Mouse (Mus musculus): ENCODE measurements around the gene Smim13. TPM values are rescaled to one million over a fixed set of nuclear protein-coding genes. Genes with fewer than 3 reads are reported as not detected.
A peak's percentile ranks its signal among the peaks of the same experiment; 100 is the strongest.
"Not testable (repeated sequence)": the region's sequence is repeated elsewhere in the genome, so short reads cannot be mapped to it uniquely, and the experiment has no call there.

The Smim13 gene
- 15.3 and 18.7 TPM in 2 replicates for polyA plus RNA-seq (2016; fragmentation: Nextera tagmentation; extraction: Ambion mirVana)

DNA sequence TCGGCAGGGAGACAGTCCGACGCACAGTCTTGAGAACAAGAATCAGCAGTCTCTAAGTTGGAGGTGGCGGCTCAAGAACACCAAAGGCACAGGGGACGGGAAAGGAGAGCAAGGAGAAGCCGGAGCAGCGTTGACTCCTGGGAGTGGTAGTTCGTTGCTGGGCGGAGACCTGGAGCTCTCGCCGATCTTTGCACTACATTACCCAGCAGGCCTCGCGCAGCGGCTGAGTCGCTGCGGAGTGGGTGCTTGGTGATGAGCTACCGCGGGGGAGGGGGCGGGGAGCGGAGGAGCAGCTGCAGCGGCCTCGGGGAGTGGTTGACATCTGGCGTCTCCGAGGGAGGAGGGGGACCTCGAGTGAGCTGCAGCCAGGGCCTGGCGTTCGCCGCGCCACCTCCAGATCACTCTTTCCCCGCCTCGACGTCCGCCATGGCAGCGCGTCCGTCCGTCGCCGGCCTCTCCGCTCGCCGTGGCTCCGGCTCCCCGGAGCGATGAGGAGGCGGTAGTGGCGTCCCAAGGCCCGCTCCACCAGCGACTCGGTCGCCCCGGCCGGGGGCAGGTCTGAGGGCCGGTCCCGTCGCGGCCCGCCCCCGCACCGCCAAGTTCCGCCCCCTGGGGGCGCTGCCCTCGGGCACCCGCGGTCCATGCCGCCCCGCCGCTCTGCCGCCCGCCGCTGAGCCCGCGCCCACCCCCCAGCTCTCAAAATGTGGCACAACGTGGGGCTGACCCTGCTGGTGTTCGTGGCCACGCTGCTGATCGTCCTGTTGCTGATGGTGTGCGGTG is at the start of gene Smim13:
TSS of gene Smim13 (plus strand) at position 307 of the 780 bp plus-strand sequence.
- Histone ChIP-seq H3K4me1 (replicated peaks) (0 out of 2 replicates have a peak, but pooled peaks cover 6% of the 10 kb centered on the region), H3K9ac (replicated peaks) (peak within 1 kb of the TSS; percentile 83), H3K36me3 (no peaks in the 10 kb centered on the region; the same call in 1 of the 2 replicates), H3K27me3 (no peaks in the 10 kb centered on the region), H3K4me3 (replicated peaks) (peak within 1 kb of the TSS; percentile 79), H3K27ac (peak within 1 kb of the TSS; percentile 91), H3K9me3 (no peaks in the 10 kb centered on the region), H3K4me2 (peak within 1 kb of the TSS; percentile 71)
- ATAC-seq (ENCODE audit: insufficient number of reproducible peaks, insufficient read depth, low FRiP score, low TSS enrichment, low read depth), result peak; percentile 97
- WGBS, result under 1% methylated on average over 66 of the region's 78 CpGs

DNA sequence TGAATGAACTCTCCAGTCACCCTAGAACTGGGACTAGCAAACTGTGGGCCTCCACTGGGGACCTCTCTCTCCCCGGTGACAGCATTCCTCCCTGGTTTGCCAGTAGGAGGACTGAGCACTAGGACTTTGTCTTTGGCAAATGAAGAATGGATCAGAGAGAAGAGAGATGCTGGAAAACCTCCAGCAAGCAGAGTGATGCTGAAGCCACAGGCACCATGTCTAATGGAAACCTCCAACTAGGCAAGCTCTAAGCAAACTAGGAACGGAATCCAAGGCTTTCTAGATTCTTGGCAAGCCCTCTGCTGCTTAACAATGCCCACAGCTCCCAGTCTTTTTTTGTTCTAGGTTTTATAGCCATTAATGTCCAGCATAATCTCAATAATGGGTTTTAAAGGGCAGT is 48.8 kb upstream of the Smim13 start:
- Histone ChIP-seq H3K9ac (replicated peaks) (no peak overlapping the region), H3K4me3 (replicated peaks) (no peak overlapping the region), H3K27ac (no peak overlapping the region), H3K36me3 (no peaks in the 10 kb centered on the region), H3K4me1 (replicated peaks) (peaks cover 21% of the 10 kb centered on the region), H3K4me2 (no peak overlapping the region), H3K9me3 (no peaks in the 10 kb centered on the region), H3K27me3 (0 out of 2 replicates have a peak, but pooled peaks cover 5% of the 10 kb centered on the region)
- WGBS, result 80% methylated on average over 2 of the region's 2 CpGs
- ATAC-seq (ENCODE audit: insufficient number of reproducible peaks, insufficient read depth, low FRiP score, low TSS enrichment, low read depth), result no peak

DNA sequence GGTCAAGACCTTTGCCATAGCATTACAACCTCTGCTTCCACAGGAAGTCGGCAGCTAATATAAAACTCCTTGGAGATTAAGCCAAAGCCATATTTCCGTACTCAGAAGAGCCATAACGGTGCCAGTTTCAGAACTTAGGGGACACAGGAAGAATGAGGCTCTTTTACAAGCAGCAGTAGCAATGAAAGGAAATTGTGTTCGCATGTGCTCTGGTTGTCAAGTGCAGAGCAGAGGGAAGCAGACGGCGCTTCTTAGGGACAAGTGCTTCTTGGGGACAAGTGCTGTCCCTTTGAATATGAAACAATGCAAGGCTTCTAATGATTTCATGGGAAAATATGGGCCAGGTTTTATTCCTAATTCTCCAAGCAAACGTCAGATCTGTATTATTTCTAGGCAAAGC is 46.4 kb upstream of the Smim13 start:
- peaks cover 10% of the 10 kb centered on the region; the same call in 1 of the 2 replicates for H3K27me3 ChIP-seq
- H3K4me1 ChIP-seq (replicated peaks), result peaks cover 21% of the 10 kb centered on the region
- no peak overlapping the region for H3K27ac ChIP-seq
- H3K9ac ChIP-seq (replicated peaks), result no peak overlapping the region
- no peak overlapping the region for H3K4me3 ChIP-seq (replicated peaks)
- H3K4me2 ChIP-seq, result no peak overlapping the region
- H3K9me3 ChIP-seq, result no peaks in the 10 kb centered on the region
- 28% methylated on average over 7 of the region's 7 CpGs for WGBS
- H3K36me3 ChIP-seq, result no peaks in the 10 kb centered on the region
- ATAC-seq (ENCODE audit: insufficient number of reproducible peaks, insufficient read depth, low FRiP score, low TSS enrichment, low read depth), result no peak

DNA sequence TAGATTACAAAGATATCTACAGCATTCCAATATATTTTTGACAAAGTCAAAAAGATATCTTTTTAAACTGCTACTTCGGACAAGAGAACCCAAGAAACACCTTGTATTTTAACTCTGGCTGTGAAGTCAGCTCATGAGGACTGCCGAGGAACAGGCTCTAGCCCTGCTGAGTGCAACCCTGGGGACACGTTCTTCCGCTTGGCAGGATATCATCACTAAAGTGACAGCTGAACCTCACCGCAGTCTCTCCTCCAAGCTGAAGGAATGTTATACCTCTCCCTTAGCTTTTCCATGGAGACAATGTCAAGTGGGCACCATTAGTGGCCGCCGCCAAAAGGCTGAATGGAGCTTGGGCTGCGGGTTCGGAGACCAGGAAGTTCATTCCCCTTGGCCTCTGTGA is 46.0 kb upstream of the Smim13 start:
- no peak overlapping the region for H3K27ac ChIP-seq
- H3K27me3 ChIP-seq, result peaks cover 10% of the 10 kb centered on the region; the same call in 1 of the 2 replicates
- no peak overlapping the region for H3K4me2 ChIP-seq
- H3K9ac ChIP-seq (replicated peaks), result no peak overlapping the region
- no peaks in the 10 kb centered on the region for H3K9me3 ChIP-seq
- peaks cover 21% of the 10 kb centered on the region for H3K4me1 ChIP-seq (replicated peaks)
- WGBS, result 75% methylated on average over 9 of the region's 9 CpGs
- no peaks in the 10 kb centered on the region for H3K36me3 ChIP-seq
- H3K4me3 ChIP-seq (replicated peaks), result no peak overlapping the region
- ATAC-seq (ENCODE audit: insufficient number of reproducible peaks, insufficient read depth, low FRiP score, low TSS enrichment, low read depth), result no peak

DNA sequence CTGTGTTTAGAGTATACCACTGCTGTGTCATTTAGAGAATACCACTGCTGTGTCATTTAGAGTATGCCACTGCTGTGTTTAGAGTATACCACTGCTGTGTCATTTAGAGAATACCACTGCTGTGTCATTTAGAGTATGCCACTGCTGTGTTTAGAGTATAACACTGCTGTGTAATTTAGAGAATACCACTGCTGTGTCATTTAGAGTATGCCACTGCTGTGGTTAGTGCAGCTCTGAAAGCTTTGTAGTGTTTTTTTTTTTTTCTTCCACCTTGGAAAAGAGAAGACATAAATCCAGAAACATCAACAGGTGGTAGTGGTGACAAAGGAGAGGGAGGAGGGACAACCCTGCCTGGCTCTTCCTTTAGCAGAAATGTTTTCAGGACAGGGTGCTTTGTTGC is 44.1 kb upstream of the Smim13 start:
- not testable (repeated sequence) for H3K9me3 ChIP-seq; ATAC-seq (ENCODE audit: insufficient number of reproducible peaks, insufficient read depth, low FRiP score, low TSS enrichment, low read depth); H3K36me3 ChIP-seq

DNA sequence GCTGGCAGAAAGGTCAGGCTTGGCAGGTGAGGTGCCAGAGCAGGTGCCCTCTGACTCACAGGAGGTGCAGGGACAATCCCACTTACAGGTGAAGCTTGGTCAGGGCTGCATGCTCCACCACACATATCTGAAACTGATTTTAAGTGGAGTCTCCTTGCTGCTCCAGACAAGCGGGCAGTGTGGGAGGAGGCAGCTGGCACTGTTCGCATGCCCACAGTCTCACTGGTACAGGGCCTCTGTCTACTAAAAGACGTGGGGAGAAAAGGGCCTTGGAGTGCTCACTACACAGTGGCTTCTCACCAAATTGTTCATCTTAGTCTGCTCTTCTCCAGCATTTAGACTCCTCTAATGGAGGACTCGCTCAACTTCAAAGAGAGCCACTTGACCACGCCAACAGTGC is 43.4 kb upstream of the Smim13 start:
- 90% methylated on average over 5 of the region's 5 CpGs for WGBS
- Histone ChIP-seq H3K36me3 (no peaks in the 10 kb centered on the region), H3K4me3 (replicated peaks) (no peak overlapping the region), H3K9ac (replicated peaks) (no peak overlapping the region), H3K27me3 (peaks cover 5% of the 10 kb centered on the region; the same call in 1 of the 2 replicates), H3K27ac (no peak overlapping the region), H3K9me3 (no peaks in the 10 kb centered on the region), H3K4me1 (replicated peaks) (peaks cover 21% of the 10 kb centered on the region), H3K4me2 (no peak overlapping the region)
- ATAC-seq (ENCODE audit: insufficient number of reproducible peaks, insufficient read depth, low FRiP score, low TSS enrichment, low read depth), result no peak

More for the DNA sequence above, 44.1 kb upstream of the Smim13 start:
- H3K4me3 ChIP-seq (replicated peaks); H3K27ac ChIP-seq; H3K27me3 ChIP-seq; H3K9ac ChIP-seq (replicated peaks); H3K4me2 ChIP-seq: not testable (repeated sequence)
- peaks cover 21% of the 10 kb centered on the region for H3K4me1 ChIP-seq (replicated peaks)

DNA sequence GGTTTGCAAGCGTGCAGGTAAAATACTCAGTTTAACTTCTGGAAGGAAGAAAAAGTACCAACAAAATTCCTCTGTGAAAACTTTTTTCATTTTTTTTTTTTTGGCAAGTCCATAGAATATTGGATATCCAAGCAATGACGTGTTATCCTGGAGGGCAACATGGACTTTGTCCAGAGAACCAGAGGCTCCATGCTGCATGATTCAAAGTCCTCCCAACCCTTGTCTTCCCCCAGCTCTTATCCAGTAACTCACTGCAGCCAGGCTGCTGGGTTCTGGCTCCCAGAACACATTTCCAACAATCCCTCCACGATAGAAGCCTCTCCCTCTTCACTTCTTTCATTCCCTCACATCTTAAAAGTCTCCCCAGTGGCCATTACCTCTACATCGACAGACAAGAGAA is 38.4 kb upstream of the Smim13 start:
- Histone ChIP-seq H3K4me2 (no peak overlapping the region), H3K9me3 (no peaks in the 10 kb centered on the region)
- WGBS, result 72% methylated on average over 4 of the region's 4 CpGs

DNA sequence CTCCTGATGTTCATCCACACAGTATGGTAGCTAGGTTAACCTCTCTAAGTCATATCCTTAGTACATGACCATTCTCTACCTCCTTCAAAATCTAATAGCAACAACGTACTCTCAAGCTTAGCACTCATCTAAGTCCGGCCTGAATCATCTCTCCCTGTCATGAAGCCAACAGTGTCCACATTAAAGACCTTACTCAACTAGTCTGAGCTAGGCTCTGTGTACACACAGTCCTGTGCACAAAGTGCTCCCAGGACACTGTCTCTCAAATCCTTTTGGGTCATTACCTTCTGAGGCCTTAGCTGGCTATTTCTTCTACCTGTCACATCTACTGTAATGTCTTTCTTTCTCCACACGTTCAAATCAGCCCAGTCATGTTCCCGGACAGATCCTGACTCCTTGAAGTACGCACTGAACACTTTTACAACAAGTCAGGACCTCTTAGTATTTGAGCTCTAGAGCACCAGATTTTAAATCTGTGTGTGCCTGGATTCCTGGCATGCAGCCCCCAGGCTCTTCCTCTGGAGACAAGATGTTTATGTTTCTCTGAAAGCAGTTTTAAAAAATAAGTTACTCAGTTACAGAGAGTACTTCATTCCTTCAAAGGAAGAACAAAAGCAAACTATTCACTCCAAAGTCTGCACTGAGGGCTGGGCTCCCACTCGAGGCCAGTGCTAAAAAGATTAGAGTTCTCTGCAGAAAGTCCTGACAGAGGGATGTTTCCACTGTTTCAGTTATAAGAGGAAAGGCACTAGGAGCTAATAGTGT is 36.9 kb upstream of the Smim13 start:
- H3K4me3 ChIP-seq (replicated peaks), result no peak overlapping the region
- no peak overlapping the region for H3K27ac ChIP-seq
- no peaks in the 10 kb centered on the region for H3K9me3 ChIP-seq
- no peak overlapping the region for H3K4me2 ChIP-seq
- WGBS, result 77% methylated on average over 6 of the region's 6 CpGs
- H3K9ac ChIP-seq (replicated peaks), result no peak overlapping the region
- H3K4me1 ChIP-seq (replicated peaks), result no peaks in the 10 kb centered on the region
- H3K27me3 ChIP-seq, result no peaks in the 10 kb centered on the region
- no peak for ATAC-seq (ENCODE audit: insufficient number of reproducible peaks, insufficient read depth, low FRiP score, low TSS enrichment, low read depth)
- no peaks in the 10 kb centered on the region for H3K36me3 ChIP-seq

More for the DNA sequence above, 38.4 kb upstream of the Smim13 start:
- no peak overlapping the region for H3K4me3 ChIP-seq (replicated peaks)
- H3K36me3 ChIP-seq, result no peaks in the 10 kb centered on the region
- no peak overlapping the region for H3K27ac ChIP-seq
- H3K9ac ChIP-seq (replicated peaks), result no peak overlapping the region
- H3K27me3 ChIP-seq, result peaks cover 2% of the 10 kb centered on the region; the same call in 1 of the 2 replicates
- H3K4me1 ChIP-seq (replicated peaks), result no peaks in the 10 kb centered on the region
- ATAC-seq (ENCODE audit: insufficient number of reproducible peaks, insufficient read depth, low FRiP score, low TSS enrichment, low read depth), result no peak

DNA sequence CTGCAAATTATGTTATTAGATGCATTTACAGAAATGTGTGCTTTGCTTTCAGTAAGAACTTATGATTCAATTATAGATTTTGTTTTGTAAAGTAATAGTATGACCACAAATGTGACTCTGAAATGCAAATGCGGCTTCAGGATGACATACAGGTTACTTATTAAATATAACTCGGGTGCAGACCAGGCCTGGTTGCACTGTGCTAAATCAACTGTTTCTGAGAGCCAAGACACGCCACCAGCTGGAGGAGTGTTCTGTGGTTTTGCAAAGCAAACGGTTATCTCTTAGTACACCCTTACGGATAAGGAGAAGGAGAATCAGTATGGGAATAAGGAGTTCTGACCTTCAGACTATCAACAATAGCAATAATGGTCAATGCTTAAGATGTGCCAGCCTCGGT is 34.0 kb upstream of the Smim13 start:
- Histone ChIP-seq H3K9me3 (peaks cover 2% of the 10 kb centered on the region), H3K9ac (replicated peaks) (no peak overlapping the region), H3K4me2 (no peak overlapping the region), H3K36me3 (no peaks in the 10 kb centered on the region), H3K4me1 (replicated peaks) (peaks cover 4% of the 10 kb centered on the region; the same call in 1 of the 2 replicates), H3K27ac (no peak overlapping the region), H3K27me3 (no peaks in the 10 kb centered on the region), H3K4me3 (replicated peaks) (no peak overlapping the region)
- ATAC-seq (ENCODE audit: insufficient number of reproducible peaks, insufficient read depth, low FRiP score, low TSS enrichment, low read depth), result no peak
- 91% methylated on average over 6 of the region's 6 CpGs for WGBS

DNA sequence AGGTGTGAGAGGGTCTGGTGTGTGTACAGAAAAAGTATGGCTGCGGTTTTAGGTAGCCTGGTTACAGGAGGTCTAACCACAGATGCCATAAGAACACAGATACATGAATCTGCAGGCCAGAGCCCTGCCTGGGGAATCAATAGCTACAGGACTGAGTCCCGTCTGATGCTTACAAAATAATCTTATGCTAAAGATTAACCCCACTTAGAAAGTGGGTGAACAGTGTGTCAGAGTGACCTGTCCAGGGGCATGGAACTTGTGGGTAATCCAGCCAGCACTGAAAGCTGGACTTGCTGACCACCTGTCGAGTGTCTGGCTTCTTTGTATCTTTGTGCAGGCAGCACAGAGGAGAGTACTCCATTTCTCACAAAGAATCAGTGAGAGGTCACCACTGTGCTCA is 33.4 kb upstream of the Smim13 start:
- Histone ChIP-seq H3K27ac (no peak overlapping the region), H3K4me1 (replicated peaks) (peaks cover 4% of the 10 kb centered on the region; the same call in 1 of the 2 replicates), H3K4me2 (no peak overlapping the region), H3K4me3 (replicated peaks) (no peak overlapping the region), H3K36me3 (no peaks in the 10 kb centered on the region), H3K9ac (replicated peaks) (no peak overlapping the region), H3K27me3 (no peaks in the 10 kb centered on the region), H3K9me3 (peaks cover 8% of the 10 kb centered on the region)
- no peak for ATAC-seq (ENCODE audit: insufficient number of reproducible peaks, insufficient read depth, low FRiP score, low TSS enrichment, low read depth)
- 88% methylated on average over 3 of the region's 3 CpGs for WGBS

DNA sequence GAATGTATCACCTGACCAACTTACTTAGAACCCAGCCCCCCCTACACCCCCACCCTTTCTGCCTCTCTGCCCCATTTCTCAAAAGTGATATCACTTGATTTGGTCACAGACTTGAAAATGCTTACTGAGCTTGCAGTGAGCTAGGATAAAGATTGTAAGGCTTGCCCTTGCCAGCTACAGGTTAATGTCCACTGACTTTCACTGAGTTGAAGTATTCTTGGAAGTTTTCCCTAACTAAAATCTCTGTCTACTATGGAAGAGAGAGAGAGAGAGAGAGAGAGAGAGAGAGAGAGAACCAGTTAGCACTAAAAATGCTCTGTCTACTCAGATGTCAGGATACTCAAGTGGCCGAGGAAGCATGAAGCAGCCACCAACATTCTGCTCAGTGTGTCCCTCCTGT is 30.6 kb upstream of the Smim13 start:
- peaks cover 24% of the 10 kb centered on the region for H3K9me3 ChIP-seq
- 44% methylated on average over 1 of the region's 1 CpGs for WGBS
- peaks cover 4% of the 10 kb centered on the region; the same call in 1 of the 2 replicates for H3K4me1 ChIP-seq (replicated peaks)
- no peak overlapping the region for H3K27ac ChIP-seq
- ATAC-seq (ENCODE audit: insufficient number of reproducible peaks, insufficient read depth, low FRiP score, low TSS enrichment, low read depth), result no peak
- H3K4me2 ChIP-seq, result peak overlapping the region; percentile 67
- no peaks in the 10 kb centered on the region for H3K36me3 ChIP-seq
- no peak overlapping the region for H3K9ac ChIP-seq (replicated peaks)
- no peak overlapping the region for H3K4me3 ChIP-seq (replicated peaks)
- no peaks in the 10 kb centered on the region for H3K27me3 ChIP-seq

All from limb, embryonic 12.5 days (tissue).